Mouse (Mus musculus): Measurements from ENCODE around the gene Lyrm2.

- no peak for TF ChIP-seq EP300 (IDR thresholded peaks at IDR 0.05; ENCODE audit: low read depth)
- TF ChIP-seq CTCF (IDR thresholded peaks at IDR 0.05; ENCODE audit: low read depth): no peak
Observed at GRCm38 (mm10) chr4:32767471-32767870, 32.6 kb upstream of the Lyrm2 start.

Data from heart, postnatal 0 days (tissue).